Mouse (Mus musculus): ENCODE results near the gene Slc9b1.

GRCm38 (mm10) chr3:135379868-135380267, 32.0 kb downstream of the Slc9b1 start:
- TF ChIP-seq POLR2A (IDR thresholded peaks at IDR 0.05; ENCODE audit: borderline replicate concordance, extremely low read depth, low read depth, low read length): no peak
- TF ChIP-seq CTCF (IDR thresholded peaks at IDR 0.05; ENCODE audit: insufficient read depth, low read length): no peak
